Mouse (Mus musculus) frontal cortex, adult 2 months (tissue): ENCODE results near the gene Ascc3. TPM values are rescaled to one million over a fixed set of nuclear protein-coding genes. Genes with fewer than 3 reads are reported as not detected.

ENCODE experiments used
- DNase-seq, 2 experiments: peaks; one replicate each; pipeline ENCODE4 v3.0.0; 2022; ENCODE audit warnings: low spot score in 1 of 2; ENCODE audit errors: extremely low spot score in 1 of 2
- polyA plus RNA-seq: library from polyadenylated mRNA; depleted of rRNA; stranded (reverse); fragments of >200 nt; gene quantifications from 2 replicates; pipeline ENCODE4 v1.2.3, GENCODE M21; 2012

Gene Ascc3
- polyA plus RNA-seq, 1 experiment: 14.2 TPM

DNA sequence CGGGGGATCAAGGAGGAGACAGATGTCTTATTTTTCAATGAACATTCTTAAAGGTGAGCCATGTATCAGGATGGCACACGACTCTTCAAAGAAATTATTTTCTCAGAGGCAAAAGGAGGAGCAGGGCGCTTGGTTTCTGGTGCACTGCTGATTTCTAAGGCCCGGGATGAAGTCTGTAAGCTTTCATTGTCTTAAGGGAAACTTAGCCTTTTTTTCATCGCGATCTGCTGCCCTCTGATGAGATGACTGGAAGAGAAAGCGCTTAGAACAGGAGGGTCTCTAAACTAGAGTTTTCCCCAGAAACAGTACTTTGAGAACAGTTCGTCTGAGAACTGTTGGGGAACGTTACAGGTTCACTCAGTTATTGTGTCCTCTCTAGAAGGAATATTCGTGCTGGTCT is 301.1 kb downstream of the Ascc3 start:
- DNase-seq: no peak

DNA sequence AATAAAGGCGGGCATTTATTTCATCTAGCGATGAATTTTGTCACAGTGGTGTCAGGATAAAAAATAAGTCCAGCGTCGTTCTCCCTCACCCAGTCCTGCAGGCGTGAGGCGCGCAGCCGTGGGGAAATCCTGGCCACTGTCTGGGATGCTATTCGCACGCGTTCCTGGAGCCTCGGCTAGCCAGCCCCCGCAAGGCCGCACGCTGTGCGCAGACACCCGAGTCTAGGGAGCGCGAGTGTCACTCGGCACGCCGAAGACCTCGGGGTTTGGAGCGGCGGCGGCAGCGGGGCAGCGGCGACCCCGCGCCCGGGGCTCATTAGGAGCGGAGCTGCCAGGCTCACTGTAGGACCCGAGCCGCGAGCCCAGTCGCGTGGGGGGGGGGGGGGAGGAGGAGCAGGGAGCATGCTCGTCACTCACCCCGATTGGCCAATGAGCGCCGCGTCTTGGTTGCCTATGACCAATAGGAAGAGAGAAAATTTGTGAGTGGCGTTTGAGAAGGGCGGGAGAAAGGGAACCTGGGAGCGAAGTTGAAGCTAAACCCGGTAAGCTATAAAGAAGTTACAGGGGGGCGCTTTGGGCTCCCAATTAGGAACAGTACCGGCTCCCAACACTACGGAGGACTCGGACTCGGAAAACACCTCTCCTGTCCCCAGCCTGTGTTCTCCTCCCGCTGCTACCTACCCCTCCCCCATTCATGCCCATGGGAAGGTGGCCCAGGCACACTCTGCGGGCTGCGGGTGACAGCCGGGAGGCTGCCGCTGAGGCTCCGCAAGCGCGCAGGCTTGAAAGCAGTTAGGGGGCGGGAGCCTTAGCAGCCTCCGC is 301.9 kb downstream of the Ascc3 start, which contains the start of gene Sim1:
Sim1 (plus strand) TSS at position 585 of the 822 bp plus-strand sequence.
- no peak for DNase-seq

DNA sequence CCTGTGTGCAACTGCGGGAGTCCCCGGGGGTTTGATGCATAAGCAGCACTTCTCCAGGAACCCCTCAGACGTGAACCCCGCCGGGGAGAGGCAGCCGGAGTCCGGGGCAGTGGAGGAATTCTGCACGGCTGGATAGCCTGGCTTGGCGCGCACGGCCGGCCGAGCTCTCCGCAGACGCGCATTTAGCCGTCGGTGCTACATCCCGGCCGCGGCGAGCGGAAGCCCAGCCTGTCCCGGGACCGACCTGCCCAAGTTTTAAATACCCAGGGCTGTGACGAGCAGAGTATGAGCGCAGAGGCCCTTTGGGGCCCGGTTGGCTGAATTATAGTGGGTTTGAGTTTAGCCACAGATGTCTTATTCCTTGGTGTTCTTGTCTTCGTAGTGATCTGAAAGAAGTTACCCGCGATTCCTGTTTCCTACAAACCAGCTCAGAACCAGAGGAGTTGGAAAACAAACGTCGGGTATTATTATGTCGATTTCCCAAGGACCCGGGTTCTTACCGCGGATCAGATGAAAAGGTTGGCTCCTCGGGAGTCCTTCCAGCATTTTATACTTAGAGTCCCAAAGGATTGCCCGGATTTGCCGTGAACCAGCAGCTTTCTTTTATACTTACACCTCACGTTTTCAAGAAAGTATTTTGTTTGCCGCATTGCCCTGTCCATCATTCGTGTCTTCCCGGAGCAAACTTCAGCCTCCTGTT is 302.8 kb downstream of the Ascc3 start:
- DNase-seq: no peak

DNA sequence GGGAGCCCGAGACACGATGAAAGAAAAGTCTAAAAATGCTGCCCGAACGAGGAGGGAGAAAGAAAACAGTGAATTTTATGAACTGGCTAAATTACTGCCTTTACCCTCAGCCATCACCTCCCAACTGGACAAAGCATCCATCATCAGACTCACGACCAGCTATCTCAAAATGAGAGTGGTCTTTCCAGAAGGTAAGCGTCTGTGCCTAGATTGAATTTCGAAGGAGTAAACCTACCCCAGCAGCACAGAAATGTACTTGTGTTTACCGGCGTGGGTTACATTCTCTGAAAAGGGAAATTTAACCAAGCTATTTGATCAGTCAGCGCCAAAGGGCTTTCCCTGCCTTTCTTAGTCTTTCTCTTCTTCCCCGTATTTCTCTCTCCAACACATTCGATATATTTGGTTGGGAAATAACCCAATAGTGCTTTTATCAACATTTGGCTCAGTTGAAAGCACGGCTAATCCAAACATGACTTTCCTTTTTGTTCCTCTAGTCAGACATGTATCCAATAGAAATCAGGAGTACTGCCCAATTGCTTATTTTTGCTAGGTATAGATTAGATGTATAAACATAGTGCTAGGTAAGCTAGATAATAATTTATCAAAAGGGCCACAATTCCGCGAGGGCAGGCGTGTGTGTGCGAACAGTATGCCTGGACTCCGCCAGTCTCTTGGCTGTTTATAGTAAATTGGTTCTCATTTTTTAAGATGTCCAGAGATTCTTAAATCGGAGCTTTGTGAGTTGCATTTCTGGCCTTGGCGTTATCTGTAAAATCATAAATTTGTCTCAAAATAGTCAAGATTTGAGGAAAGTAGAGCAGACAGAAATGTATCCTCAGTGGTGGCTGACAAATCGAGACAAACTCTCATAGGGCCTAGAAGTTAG is 303.7 kb downstream of the Ascc3 start:
- no peak for DNase-seq

DNA sequence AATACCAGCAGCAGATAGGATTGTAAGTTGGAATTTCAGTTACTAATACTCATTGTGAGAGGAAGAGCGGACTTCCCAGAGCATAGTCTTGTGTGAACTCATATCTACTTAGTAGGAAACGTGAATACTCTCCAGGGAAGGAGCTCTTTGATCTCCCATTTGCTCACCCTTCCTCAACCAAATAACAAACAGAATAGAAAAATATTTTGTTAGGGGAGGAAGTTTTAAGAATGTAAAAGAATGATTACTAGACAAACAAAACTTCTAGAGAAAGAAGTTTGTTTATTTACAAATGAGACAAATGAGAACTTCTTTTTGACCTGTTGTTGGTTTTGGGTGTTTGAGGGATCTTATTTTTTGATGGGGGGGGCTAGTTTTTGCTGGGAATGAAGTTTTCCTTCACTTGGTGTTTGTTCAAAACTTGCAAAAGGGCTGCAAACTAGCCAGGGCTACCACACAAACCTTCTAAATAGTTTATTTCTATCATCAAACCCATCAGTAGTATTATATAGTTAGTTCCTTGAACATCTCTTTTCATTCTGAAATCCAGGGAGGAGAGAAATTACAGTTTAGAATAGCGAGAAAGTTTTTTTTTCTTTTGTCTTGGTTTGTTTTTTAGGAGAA is 304.4 kb downstream of the Ascc3 start:
- DNase-seq: no peak

DNA sequence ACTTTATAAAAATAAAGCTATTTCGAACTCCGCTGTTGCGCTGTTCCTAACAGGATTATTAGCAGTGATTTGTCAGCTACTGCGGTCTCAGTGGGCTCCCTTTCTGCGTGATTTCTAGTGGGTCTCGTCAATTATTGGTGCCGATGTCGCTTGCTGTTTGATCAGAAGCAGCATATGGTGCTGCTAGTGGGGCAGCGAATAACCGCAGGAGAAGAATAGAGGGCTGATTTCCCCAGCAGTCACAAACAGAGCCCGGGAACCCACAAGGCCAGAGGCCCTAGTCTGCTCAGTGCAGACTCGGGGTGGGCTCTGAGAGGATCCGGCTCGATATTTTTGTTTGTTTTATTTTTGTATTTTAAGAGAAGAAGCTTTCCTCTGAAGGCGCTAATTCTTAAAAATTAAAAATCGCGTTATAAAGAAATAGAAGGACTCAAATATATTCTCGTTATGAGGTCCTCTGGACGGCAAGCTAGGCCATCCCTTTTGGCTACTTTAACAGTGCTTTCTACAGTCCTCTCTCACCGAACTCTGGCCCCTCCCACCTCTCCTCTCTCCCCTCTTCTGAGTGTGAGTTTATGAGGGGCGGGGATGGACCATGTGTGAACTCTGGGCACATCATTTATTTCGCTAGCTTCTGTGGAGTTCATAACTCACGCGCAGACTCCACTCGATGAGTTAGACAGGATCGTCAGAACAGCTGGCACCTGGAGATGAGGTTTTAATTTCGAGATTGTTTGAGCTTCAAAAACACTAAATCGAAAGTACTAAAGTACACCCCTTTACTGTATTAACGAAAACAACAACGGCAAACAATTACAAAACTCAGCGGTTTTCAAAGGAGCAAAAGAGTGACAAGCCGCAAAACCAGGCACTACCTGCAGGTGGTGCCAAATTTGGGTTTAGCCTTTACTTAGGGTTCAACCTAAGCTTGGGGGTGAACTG is 305.3 kb downstream of the Ascc3 start:
- DNase-seq: no peak

DNA sequence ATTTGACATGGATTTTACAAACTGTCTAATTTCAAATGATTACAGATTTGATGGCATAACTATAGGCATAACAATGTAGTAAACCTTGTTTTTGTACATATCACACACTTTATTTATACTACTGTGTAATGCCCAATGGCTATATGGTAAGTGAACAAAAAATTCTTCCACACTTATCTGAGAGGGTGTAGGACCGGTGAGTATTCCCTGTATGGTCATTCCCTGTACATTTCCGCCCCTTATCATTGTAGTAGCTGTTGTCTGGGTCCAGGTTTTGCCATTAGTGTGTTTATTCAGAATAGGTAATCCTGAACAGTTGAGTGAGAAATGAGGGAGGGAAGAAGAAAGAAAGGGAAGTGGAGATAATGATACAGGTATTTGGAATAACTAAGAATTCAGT is 306.2 kb downstream of the Ascc3 start:
- DNase-seq: no peak

DNA sequence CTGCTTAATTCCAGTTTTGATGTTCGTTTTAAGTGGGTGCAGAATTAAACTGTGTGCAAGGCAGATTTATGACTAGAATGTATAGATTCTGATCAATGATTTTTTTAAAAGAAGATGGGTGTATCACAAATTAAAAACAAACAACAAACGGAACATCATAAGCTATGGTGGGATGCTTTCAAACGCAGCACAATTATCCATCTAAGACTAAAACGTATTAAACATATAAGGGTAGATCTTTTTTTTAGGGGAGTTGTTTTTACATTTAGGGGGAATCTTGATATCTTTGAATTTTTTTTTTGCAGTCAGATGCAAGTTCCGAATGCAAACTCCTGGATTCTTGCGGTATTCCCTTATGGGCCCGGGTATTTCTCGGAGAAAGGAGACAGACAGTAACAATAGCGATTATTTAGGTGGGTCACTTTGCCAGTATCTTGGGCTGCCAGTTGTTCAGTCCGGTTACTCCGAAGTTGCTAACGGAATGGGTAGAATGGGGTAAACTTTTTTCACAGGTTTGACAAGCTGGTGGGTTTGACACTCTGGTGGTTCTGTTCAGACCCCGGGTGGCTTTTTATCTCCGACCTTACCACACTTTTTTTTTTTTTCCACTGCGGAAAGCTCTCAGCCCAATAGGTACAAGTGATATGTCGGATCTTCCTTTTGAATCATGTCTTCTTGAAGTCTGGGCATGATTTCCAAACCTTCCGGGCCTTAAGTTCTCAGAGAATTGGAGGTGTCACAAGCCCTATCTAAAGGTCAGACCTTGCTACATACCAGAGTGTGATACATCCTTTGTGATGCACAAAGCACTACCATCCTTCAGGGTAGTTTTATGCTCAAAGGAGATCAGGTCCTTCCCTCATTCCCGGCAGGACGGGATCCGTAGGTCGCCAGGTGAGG is 307.6 kb downstream of the Ascc3 start:
- no peak for DNase-seq
